Comparison of ENCODE assay signal across 16 mouse cellular contexts in genomic region chr4:128227377-128228316, GRCm38 (mm10). TPM values are rescaled to one million over a fixed set of nuclear protein-coding genes. Genes with fewer than 3 reads are reported as not detected.
DNase-seq lines count a peak whose midpoint lies in the region; ATAC-seq and TF ChIP-seq lines count a peak whose summit lies in the region.
"Had no signal": no experiment of that assay in that cellular context is flagged by ENCODE, and none has a peak within 500 bp of the region (broad histone marks: within the 10 kb centered on the region; RNA-seq: fewer than 3 reads in every experiment).

No protein-coding gene starts in this region.

- intact Hi-C loops in left cerebral cortex, adult 2 months (cut with DNase I) = no loop called here

- no peaks in the 10 kb centered on the region for H3K27me3 ChIP-seq in midbrain, embryonic 11.5 days (ENCODE audit: control insufficient read depth, insufficient read depth, low read length)
- no peaks in the 10 kb centered on the region for H3K27me3 ChIP-seq in midbrain, embryonic 10.5 days (ENCODE audit: low read depth, poor library complexity, severe bottlenecking)
- H3K27me3 ChIP-seq in intestine, embryonic 16.5 days (replicated peaks; ENCODE audit: control insufficient read depth, insufficient read depth, low read length) = no peaks in the 10 kb centered on the region
- no peaks in the 10 kb centered on the region; the same call in 1 of the 2 replicates for H3K27me3 ChIP-seq in limb, embryonic 10.5 days (ENCODE audit: low read depth, poor library complexity, severe bottlenecking)
- H3K27me3 ChIP-seq in heart, embryonic 10.5 days (ENCODE audit: insufficient read depth, poor library complexity, severe bottlenecking) = no peaks in the 10 kb centered on the region; the same call in 1 of the 2 replicates
- H3K27me3 ChIP-seq: liver, embryonic 15.5 days; megakaryocyte, embryonic 14.5 days had no signal

- 0 out of 2 replicates have a peak, but pooled peaks have one; percentile 38 for ATAC-seq in midbrain, embryonic 11.5 days (ENCODE audit: low FRiP score)
- peak; percentile 38; the same call in 1 of the 2 replicates for ATAC-seq in intestine, embryonic 16.5 days

- no peaks in the 10 kb centered on the region for H3K9me3 ChIP-seq in midbrain, embryonic 11.5 days (ENCODE audit: control insufficient read depth, low read length)
- no peaks in the 10 kb centered on the region for H3K9me3 ChIP-seq in midbrain, embryonic 10.5 days (replicated peaks)
- no peaks in the 10 kb centered on the region for H3K9me3 ChIP-seq in intestine, embryonic 16.5 days (ENCODE audit: control insufficient read depth, low read length)
- no peaks in the 10 kb centered on the region for H3K9me3 ChIP-seq in limb, embryonic 10.5 days (replicated peaks)
- H3K9me3 ChIP-seq in heart, embryonic 10.5 days = no peaks in the 10 kb centered on the region
- H3K9me3 ChIP-seq: liver, embryonic 15.5 days had no signal

- peak overlapping the region; percentile 9; the same call in 1 of the 2 replicates for H3K27ac ChIP-seq in midbrain, embryonic 11.5 days (ENCODE audit: low read depth, low read length)
- no peak overlapping the region for H3K27ac ChIP-seq in midbrain, embryonic 10.5 days (replicated peaks)
- no peak overlapping the region for H3K27ac ChIP-seq in intestine, embryonic 16.5 days (ENCODE audit: low read length)
- H3K27ac ChIP-seq in limb, embryonic 10.5 days = peak overlapping the region; percentile 36; the same call in 1 of the 2 replicates
- H3K27ac ChIP-seq in left cerebral cortex, adult 2 months = no peak overlapping the region
- no peak overlapping the region for H3K27ac ChIP-seq in heart, embryonic 10.5 days
- H3K27ac ChIP-seq: liver, embryonic 15.5 days had no signal

- no peaks in the 10 kb centered on the region for H3K36me3 ChIP-seq in midbrain, embryonic 11.5 days (ENCODE audit: control insufficient read depth, insufficient read depth, low read length)
- H3K36me3 ChIP-seq in midbrain, embryonic 10.5 days = no peaks in the 10 kb centered on the region
- no peaks in the 10 kb centered on the region for H3K36me3 ChIP-seq in intestine, embryonic 16.5 days (ENCODE audit: control insufficient read depth, insufficient read depth, low read length)
- H3K36me3 ChIP-seq in limb, embryonic 10.5 days = no peaks in the 10 kb centered on the region
- H3K36me3 ChIP-seq in heart, embryonic 10.5 days = no peaks in the 10 kb centered on the region
- H3K36me3 ChIP-seq: liver, embryonic 15.5 days had no signal

- no peak for TF ChIP-seq CTCF in left cerebral cortex, adult 2 months (IDR thresholded peaks at IDR 0.05)

- peak; percentile 70 for DNase-seq in midbrain, embryonic 11.5 days (ENCODE audit: low spot score, missing footprints)
- no peak for DNase-seq in midbrain, embryonic 10.5 days (ENCODE audit: low spot score)
- DNase-seq in limb, embryonic 10.5 days (ENCODE audit: low spot score) = peak; percentile 45
- DNase-seq in retina, postnatal 1 day = peak; percentile 23
- no peak for DNase-seq in left cerebral cortex, adult 2 months (ENCODE audit: extremely low spot score in 1 of 2, low spot score in 2 of 2)
- DNase-seq in gastrocnemius, postnatal 4 days (ENCODE audit: low spot score in 2 of 2) = no peak
- no peak for DNase-seq in heart, embryonic 10.5 days (ENCODE audit: low spot score)
- DNase-seq: thymus, adult 2 months had no signal

- H3K4me1 ChIP-seq in midbrain, embryonic 11.5 days (ENCODE audit: control insufficient read depth, insufficient read depth, low read length) = peaks cover 5% of the 10 kb centered on the region; the same call in 1 of the 2 replicates
- peaks cover 16% of the 10 kb centered on the region for H3K4me1 ChIP-seq in midbrain, embryonic 10.5 days
- H3K4me1 ChIP-seq in intestine, embryonic 16.5 days (ENCODE audit: control insufficient read depth, insufficient read depth, low read length) = no peaks in the 10 kb centered on the region
- H3K4me1 ChIP-seq in limb, embryonic 10.5 days = peaks cover 21% of the 10 kb centered on the region
- H3K4me1 ChIP-seq in heart, embryonic 10.5 days = peaks cover 5% of the 10 kb centered on the region; the same call in 1 of the 2 replicates
- H3K4me1 ChIP-seq: liver, embryonic 15.5 days; megakaryocyte, embryonic 14.5 days had no signal

- 47% methylated on average over 13 of the region's 13 CpGs for WGBS in midbrain, embryonic 11.5 days
- 55% methylated on average over 13 of the region's 13 CpGs for WGBS in midbrain, embryonic 10.5 days
- 43% methylated on average over 13 of the region's 13 CpGs for WGBS in intestine, embryonic 16.5 days
- 24% methylated on average over 13 of the region's 13 CpGs for WGBS in limb, embryonic 10.5 days
- 47% methylated on average over 13 of the region's 13 CpGs for WGBS in heart, embryonic 10.5 days

- no peak overlapping the region for H3K4me2 ChIP-seq in midbrain, embryonic 11.5 days
- H3K4me2 ChIP-seq in intestine, embryonic 16.5 days (ENCODE audit: low read depth, low read length) = no peak overlapping the region
- H3K4me2 ChIP-seq: heart, embryonic 11.5 days; liver, embryonic 15.5 days had no signal

- no peak overlapping the region for H3K4me3 ChIP-seq in midbrain, embryonic 11.5 days (ENCODE audit: low read depth, low read length)
- no peak overlapping the region for H3K4me3 ChIP-seq in midbrain, embryonic 10.5 days
- H3K4me3 ChIP-seq in intestine, embryonic 16.5 days (ENCODE audit: low read length) = no peak overlapping the region
- no peak overlapping the region for H3K4me3 ChIP-seq in limb, embryonic 10.5 days
- H3K4me3 ChIP-seq in left cerebral cortex, adult 2 months = no peak overlapping the region
- H3K4me3 ChIP-seq in heart, embryonic 10.5 days = no peak overlapping the region
- H3K4me3 ChIP-seq: liver, embryonic 15.5 days; megakaryocyte, embryonic 14.5 days had no signal

- no peak overlapping the region for H3K9ac ChIP-seq in midbrain, embryonic 11.5 days (ENCODE audit: low read length)
- no peak overlapping the region for H3K9ac ChIP-seq in intestine, embryonic 16.5 days (ENCODE audit: low read depth, low read length)
- H3K9ac ChIP-seq: liver, embryonic 15.5 days had no signal

RNA-seq across cellular contexts. Expression of gene Hmgb4, which starts 33.1 kb away (rescaled TPM):
- not detected in 2 replicates for polyA plus RNA-seq in midbrain, embryonic 11.5 days (2014; fragmentation: Nextera tagmentation; extraction: Ambion mirVana)
- not detected in 2 replicates for polyA plus RNA-seq in midbrain, embryonic 10.5 days (2016; fragmentation: Nextera tagmentation; extraction: Ambion mirVana)
- not detected in 2 replicates for polyA plus RNA-seq in intestine, embryonic 16.5 days (2015; fragmentation: Nextera tagmentation; extraction: Ambion mirVana)
- polyA plus RNA-seq in limb, embryonic 10.5 days (2016; fragmentation: Nextera tagmentation; extraction: Ambion mirVana) = not detected in 2 replicates
- total RNA-seq in left cerebral cortex, adult 2 months (2021) = under 1 TPM in 1 of 2 experiments, not detected in 1; 0.50 TPM
- total RNA-seq in gastrocnemius, postnatal 4 days (2021) = not detected
- polyA plus RNA-seq in heart, embryonic 10.5 days (2016; fragmentation: Nextera tagmentation; extraction: Ambion mirVana) = not detected in 2 replicates
- total RNA-seq: left cerebral cortex, adult 8-10 months had no signal
- polyA plus RNA-seq: C2C12; cortical plate, adult 2 months; frontal cortex, adult 2 months; heart, embryonic 11.5 days; liver, embryonic 15.5 days; thymus, adult 2 months had no signal

Comparison
In these comparisons a context has a peak if more than half of its experiments do, and no peak if none do; other contexts are left out.
1. DNase-seq: peak in midbrain, embryonic 11.5 days (single experiment), limb, embryonic 10.5 days (single experiment) and retina, postnatal 1 day (single experiment); none in midbrain, embryonic 10.5 days (single experiment), left cerebral cortex, adult 2 months (0 of 2), gastrocnemius, postnatal 4 days (0 of 2) and heart, embryonic 10.5 days (single experiment).
2. H3K27ac ChIP-seq: peak in midbrain, embryonic 11.5 days (single experiment) and limb, embryonic 10.5 days (single experiment); none in midbrain, embryonic 10.5 days (single experiment), intestine, embryonic 16.5 days (single experiment), left cerebral cortex, adult 2 months (single experiment) and heart, embryonic 10.5 days (single experiment).